Mouse (Mus musculus): ENCODE measurements around the gene Bglap3. TPM values are rescaled to one million over a fixed set of nuclear protein-coding genes. Genes with fewer than 3 reads are reported as not detected.
"Not testable (repeated sequence)": the region's sequence is repeated elsewhere in the genome, so short reads cannot be mapped to it uniquely, and the experiment has no call there.

Gene Bglap3
- total and polyA plus RNA-seq, 3 experiments, result not detected

GRCm38 (mm10) chr3:88384364-88384763 is 11.8 kb upstream of the Bglap3 start, which contains the start of gene Bglap:
Gene Bglap, minus strand, starts transcription at chr3:88384464.
- no peaks in the 10 kb centered on the region for H3K79me2 ChIP-seq (ENCODE audit: control insufficient read depth, insufficient read depth, low read length, poor library complexity)
- no peak within 1 kb of the TSS for H3K9ac ChIP-seq (ENCODE audit: control insufficient read depth, low read depth, low read length, poor library complexity, severe bottlenecking)
- H3K4me1 ChIP-seq (ENCODE audit: control insufficient read depth in 1 of 2, insufficient read depth in 2 of 2, low read length in 2 of 2), result peaks cover 2 to 6% of the 10 kb centered on the region in 2 experiments; a peak in 3 of 4 replicates
- peaks cover 0 to 2% of the 10 kb centered on the region in 2 experiments; a peak in 1 of 4 replicates for H3K36me3 ChIP-seq (ENCODE audit: control insufficient read depth in 1 of 2, insufficient read depth in 2 of 2, low read length in 2 of 2)
- H3K4me3 ChIP-seq (ENCODE audit: control insufficient read depth in 1 of 2, insufficient read depth in 1 of 2, low read depth in 2 of 2, low read length in 2 of 2), result no peak within 1 kb of the TSS
- no peaks in the 10 kb centered on the region for H3K9me3 ChIP-seq (replicated peaks; ENCODE audit: insufficient read depth, low read length)
- no peak within 1 kb of the TSS for H3K27ac ChIP-seq (ENCODE audit: control insufficient read depth, low read depth, low read length)
- no peak for DNase-seq (ENCODE audit: low read depth, low spot score)
- TF ChIP-seq ZMIZ1 (IDR thresholded peaks at IDR 0.05; ENCODE audit: low read depth, low read length) (no peak), POLR2A (IDR thresholded peaks at IDR 0.05; ENCODE audit: control insufficient read depth in 1 of 2, insufficient read depth in 1 of 2, low read depth in 1 of 2, low read length in 2 of 2, poor library complexity in 1 of 2) (no peak), USF2 (IDR thresholded peaks at IDR 0.05; ENCODE audit: borderline replicate concordance in 1 of 2, insufficient read depth in 1 of 2, low read depth in 1 of 2, low read length in 2 of 2) (no peak), SMC3 (IDR thresholded peaks at IDR 0.05; ENCODE audit: low read depth, low read length) (no peak), GABPA (IDR thresholded peaks at IDR 0.05; ENCODE audit: low read depth, low read length) (no peak), SIN3A (IDR thresholded peaks at IDR 0.05; ENCODE audit: low read length) (no peak), TAL1 (IDR thresholded peaks at IDR 0.05; ENCODE audit: low read length) (no peak), ETS1 (IDR thresholded peaks at IDR 0.05; ENCODE audit: low read depth, low read length) (no peak)
- no peaks in the 10 kb centered on the region for H3K27me3 ChIP-seq (ENCODE audit: control insufficient read depth in 1 of 2, insufficient read depth in 2 of 2, low read length in 2 of 2)

GRCm38 (mm10) chr3:88382383-88382782 is 9.8 kb upstream of the Bglap3 start:
- not testable (repeated sequence) for H3K4me1 ChIP-seq (ENCODE audit: control insufficient read depth in 1 of 2, insufficient read depth in 2 of 2, low read length in 2 of 2); H3K79me2 ChIP-seq (ENCODE audit: control insufficient read depth, insufficient read depth, low read length, poor library complexity); H3K27me3 ChIP-seq (ENCODE audit: control insufficient read depth in 1 of 2, insufficient read depth in 2 of 2, low read length in 2 of 2); H3K36me3 ChIP-seq (ENCODE audit: control insufficient read depth in 1 of 2, insufficient read depth in 2 of 2, low read length in 2 of 2); H3K9ac ChIP-seq (ENCODE audit: control insufficient read depth, low read depth, low read length, poor library complexity, severe bottlenecking); DNase-seq (ENCODE audit: low read depth, low spot score); H3K27ac ChIP-seq (ENCODE audit: control insufficient read depth, low read depth, low read length); H3K9me3 ChIP-seq (replicated peaks; ENCODE audit: insufficient read depth, low read length); H3K4me3 ChIP-seq (ENCODE audit: control insufficient read depth in 1 of 2, insufficient read depth in 1 of 2, low read depth in 2 of 2, low read length in 2 of 2)

GRCm38 (mm10) chr3:88381389-88382315 is 9.1 kb upstream of the Bglap3 start:
- not testable (repeated sequence) for H3K79me2 ChIP-seq (ENCODE audit: control insufficient read depth, insufficient read depth, low read length, poor library complexity); H3K36me3 ChIP-seq (ENCODE audit: control insufficient read depth in 1 of 2, insufficient read depth in 2 of 2, low read length in 2 of 2); H3K9me3 ChIP-seq (replicated peaks; ENCODE audit: insufficient read depth, low read length); H3K27ac ChIP-seq (ENCODE audit: control insufficient read depth, low read depth, low read length); H3K27me3 ChIP-seq (ENCODE audit: control insufficient read depth in 1 of 2, insufficient read depth in 2 of 2, low read length in 2 of 2); H3K4me1 ChIP-seq (ENCODE audit: control insufficient read depth in 1 of 2, insufficient read depth in 2 of 2, low read length in 2 of 2)
- peak; percentile 74 for DNase-seq (ENCODE audit: low read depth, low spot score)
- peak overlapping the region; percentile 35; the same call in 1 of the 2 replicates for H3K9ac ChIP-seq (ENCODE audit: control insufficient read depth, low read depth, low read length, poor library complexity, severe bottlenecking)
- H3K4me3 ChIP-seq (ENCODE audit: control insufficient read depth in 1 of 2, insufficient read depth in 1 of 2, low read depth in 2 of 2, low read length in 2 of 2), result peak overlapping the region; percentile 16 to 47; a peak in 2 of 4 replicates

- not testable (repeated sequence) for H3K4me3 ChIP-seq (ENCODE audit: control insufficient read depth in 1 of 2, insufficient read depth in 1 of 2, low read depth in 2 of 2, low read length in 2 of 2); H3K36me3 ChIP-seq (ENCODE audit: control insufficient read depth in 1 of 2, insufficient read depth in 2 of 2, low read length in 2 of 2); H3K9me3 ChIP-seq (replicated peaks; ENCODE audit: insufficient read depth, low read length); H3K4me1 ChIP-seq (ENCODE audit: control insufficient read depth in 1 of 2, insufficient read depth in 2 of 2, low read length in 2 of 2); H3K79me2 ChIP-seq (ENCODE audit: control insufficient read depth, insufficient read depth, low read length, poor library complexity); H3K27ac ChIP-seq (ENCODE audit: control insufficient read depth, low read depth, low read length); H3K27me3 ChIP-seq (ENCODE audit: control insufficient read depth in 1 of 2, insufficient read depth in 2 of 2, low read length in 2 of 2); H3K9ac ChIP-seq (ENCODE audit: control insufficient read depth, low read depth, low read length, poor library complexity, severe bottlenecking); DNase-seq (ENCODE audit: low read depth, low spot score)
These were observed 6.1 kb upstream of the Bglap3 start, which contains the start of gene Bglap2 for GRCm38 (mm10) chr3:88378599-88378998. Gene Bglap2, minus strand, starts transcription at chr3:88378699.

GRCm38 (mm10) chr3:88376644-88377043 is 4.1 kb upstream of the Bglap3 start:
- H3K4me3 ChIP-seq (ENCODE audit: control insufficient read depth in 1 of 2, insufficient read depth in 1 of 2, low read depth in 2 of 2, low read length in 2 of 2); H3K79me2 ChIP-seq (ENCODE audit: control insufficient read depth, insufficient read depth, low read length, poor library complexity); H3K36me3 ChIP-seq (ENCODE audit: control insufficient read depth in 1 of 2, insufficient read depth in 2 of 2, low read length in 2 of 2); H3K9ac ChIP-seq (ENCODE audit: control insufficient read depth, low read depth, low read length, poor library complexity, severe bottlenecking); H3K9me3 ChIP-seq (replicated peaks; ENCODE audit: insufficient read depth, low read length); H3K27me3 ChIP-seq (ENCODE audit: control insufficient read depth in 1 of 2, insufficient read depth in 2 of 2, low read length in 2 of 2); DNase-seq (ENCODE audit: low read depth, low spot score); H3K27ac ChIP-seq (ENCODE audit: control insufficient read depth, low read depth, low read length); H3K4me1 ChIP-seq (ENCODE audit: control insufficient read depth in 1 of 2, insufficient read depth in 2 of 2, low read length in 2 of 2): not testable (repeated sequence)
